Mouse (Mus musculus) heart, embryonic 11.5 days (tissue): ENCODE measurements at regions not wholly inside any gene's neighbourhood (a gene's known extent, or its start where the extent isn't known, plus 50 kb on each side); places are given as distances from the start of the nearest gene placed in this dataset.

Source experiments
- ATAC-seq: fragments of 200-750 bp; cut with Nextera tagmentation; replicated peaks from 2 replicates; pipeline ENCODE4 v1.8.0; 2017; ENCODE audit warnings: moderate library complexity; ENCODE audit not compliant: insufficient number of reproducible peaks, low FRiP score, low TSS enrichment
- H3K27ac ChIP-seq: fragments of 300-500 bp; sonication (generic); 2 replicates; pipeline ENCODE4 v1.5.1; 2014; ENCODE audit warnings: mild to moderate bottlenecking, low read depth, low read length
- H3K27me3 ChIP-seq: fragments of 300-500 bp; sonication (generic); 2 replicates; pipeline ENCODE4 v1.6.1; 2014; ENCODE audit warnings: mild to moderate bottlenecking, low read length, mixed read lengths; ENCODE audit not compliant: control insufficient read depth, insufficient read depth
- H3K36me3 ChIP-seq: fragments of 300-500 bp; sonication (generic); 2 replicates; pipeline ENCODE4 v1.6.1; 2014; ENCODE audit warnings: mild to moderate bottlenecking, low read length, moderate library complexity, mixed read lengths; ENCODE audit not compliant: control insufficient read depth, insufficient read depth
- H3K4me1 ChIP-seq: fragments of 300-500 bp; sonication (generic); 2 replicates; pipeline ENCODE4 v1.6.1; 2014; ENCODE audit warnings: low read length; ENCODE audit not compliant: control insufficient read depth, insufficient read depth
- H3K4me2 ChIP-seq: fragments of 300-500 bp; sonication (generic); 2 replicates; pipeline ENCODE4 v1.6.1; 2014; ENCODE audit warnings: mild to moderate bottlenecking, moderate library complexity
- H3K4me3 ChIP-seq: fragments of 300-500 bp; sonication (generic); 2 replicates; pipeline ENCODE4 v1.5.1; 2014; ENCODE audit warnings: low read depth, low read length
- H3K9ac ChIP-seq: fragments of 300-500 bp; sonication (generic); 2 replicates; pipeline ENCODE4 v1.6.1; 2014; ENCODE audit warnings: mild to moderate bottlenecking, low read depth, low read length, moderate library complexity
- H3K9me3 ChIP-seq: fragments of 300-500 bp; sonication (generic); replicated peaks from 2 replicates; pipeline ENCODE4 v1.6.1; 2016; ENCODE audit warnings: low read length; ENCODE audit not compliant: control insufficient read depth
- WGBS: fragments of 180-500 bp; shearing (Covaris S2); extraction: QIAGEN DNeasy Blood & Tissue Kit; methylation state at CpG from one replicate; pipeline ENCODE4 v1.1.7; 2014; ENCODE audit not compliant: insufficient replicate concordance; 5-methylcytosine and 5-hydroxymethylcytosine counted together

GRCm38 (mm10) chr9:33350258-33350657 is 714.2 kb downstream of the Ets1 start:
- H3K9ac ChIP-seq = no peak overlapping the region
- no peak overlapping the region for H3K27ac ChIP-seq
- no peaks in the 10 kb centered on the region for H3K9me3 ChIP-seq
- no peaks in the 10 kb centered on the region for H3K4me1 ChIP-seq
- no peaks in the 10 kb centered on the region for H3K36me3 ChIP-seq
- H3K4me3 ChIP-seq = no peak overlapping the region
- no peaks in the 10 kb centered on the region for H3K27me3 ChIP-seq
- ATAC-seq = no peak
- no peak overlapping the region for H3K4me2 ChIP-seq

- Histone ChIP-seq H3K4me1 (no peaks in the 10 kb centered on the region), H3K27ac (no peak overlapping the region), H3K27me3 (no peaks in the 10 kb centered on the region), H3K4me3 (no peak overlapping the region), H3K4me2 (no peak overlapping the region), H3K9ac (no peak overlapping the region), H3K36me3 (no peaks in the 10 kb centered on the region), H3K9me3 (no peaks in the 10 kb centered on the region)
- WGBS = 78% methylated on average over 2 of the region's 2 CpGs
- no peak for ATAC-seq
Observed at GRCm38 (mm10) chr9:33356621-33357020, 720.6 kb downstream of the Ets1 start.

DNA sequence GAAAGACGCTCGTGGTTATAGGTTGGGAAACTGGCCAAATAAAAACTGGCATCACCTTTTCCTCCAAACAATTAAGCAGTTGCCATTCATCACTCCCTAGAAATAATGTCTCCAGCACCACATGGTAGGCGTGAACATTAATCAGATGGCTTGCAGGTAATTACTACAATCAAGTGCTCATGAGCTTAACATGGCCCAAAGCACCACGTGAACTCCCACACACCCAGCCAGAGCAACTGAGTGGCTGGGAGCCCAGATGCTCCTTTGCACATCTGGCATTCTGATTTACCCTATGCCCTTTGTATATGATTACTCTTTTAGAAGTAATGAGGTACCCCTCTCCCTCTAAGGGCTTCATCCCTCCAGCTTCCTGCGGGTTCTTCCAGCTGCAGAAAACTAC is 724.9 kb downstream of the Ets1 start:
- Histone ChIP-seq H3K9ac (no peak overlapping the region), H3K9me3 (no peaks in the 10 kb centered on the region), H3K4me2 (no peak overlapping the region), H3K4me3 (no peak overlapping the region), H3K4me1 (no peaks in the 10 kb centered on the region), H3K36me3 (no peaks in the 10 kb centered on the region), H3K27me3 (no peaks in the 10 kb centered on the region), H3K27ac (no peak overlapping the region)
- 82% methylated on average over 5 of the region's 5 CpGs for WGBS
- no peak for ATAC-seq

- no peaks in the 10 kb centered on the region for H3K9me3 ChIP-seq
- no peak overlapping the region for H3K9ac ChIP-seq
- H3K36me3 ChIP-seq = no peaks in the 10 kb centered on the region
- no peak overlapping the region for H3K4me2 ChIP-seq
- H3K27me3 ChIP-seq = no peaks in the 10 kb centered on the region
- no peaks in the 10 kb centered on the region for H3K4me1 ChIP-seq
- no peak overlapping the region for H3K27ac ChIP-seq
- ATAC-seq = no peak
- H3K4me3 ChIP-seq = no peak overlapping the region
Observed at GRCm38 (mm10) chr9:33389170-33389569, 753.1 kb downstream of the Ets1 start.

GRCm38 (mm10) chr9:33404691-33405090 is 768.7 kb downstream of the Ets1 start:
- no peaks in the 10 kb centered on the region for H3K27me3 ChIP-seq
- H3K4me2 ChIP-seq = no peak overlapping the region
- no peak overlapping the region for H3K4me3 ChIP-seq
- no peak for ATAC-seq
- no peaks in the 10 kb centered on the region for H3K36me3 ChIP-seq
- no peak overlapping the region for H3K9ac ChIP-seq
- 78% methylated on average over 4 of the region's 4 CpGs for WGBS
- H3K4me1 ChIP-seq = no peaks in the 10 kb centered on the region
- no peaks in the 10 kb centered on the region for H3K9me3 ChIP-seq
- H3K27ac ChIP-seq = no peak overlapping the region

GRCm38 (mm10) chr9:33407517-33407916 is 771.5 kb downstream of the Ets1 start:
- 90% methylated on average over 2 of the region's 2 CpGs for WGBS
- no peaks in the 10 kb centered on the region for H3K36me3 ChIP-seq
- no peaks in the 10 kb centered on the region for H3K27me3 ChIP-seq
- no peak overlapping the region for H3K9ac ChIP-seq
- H3K4me2 ChIP-seq = no peak overlapping the region
- H3K4me3 ChIP-seq = no peak overlapping the region
- H3K27ac ChIP-seq = no peak overlapping the region
- no peak for ATAC-seq
- no peaks in the 10 kb centered on the region for H3K9me3 ChIP-seq
- no peaks in the 10 kb centered on the region for H3K4me1 ChIP-seq

DNA sequence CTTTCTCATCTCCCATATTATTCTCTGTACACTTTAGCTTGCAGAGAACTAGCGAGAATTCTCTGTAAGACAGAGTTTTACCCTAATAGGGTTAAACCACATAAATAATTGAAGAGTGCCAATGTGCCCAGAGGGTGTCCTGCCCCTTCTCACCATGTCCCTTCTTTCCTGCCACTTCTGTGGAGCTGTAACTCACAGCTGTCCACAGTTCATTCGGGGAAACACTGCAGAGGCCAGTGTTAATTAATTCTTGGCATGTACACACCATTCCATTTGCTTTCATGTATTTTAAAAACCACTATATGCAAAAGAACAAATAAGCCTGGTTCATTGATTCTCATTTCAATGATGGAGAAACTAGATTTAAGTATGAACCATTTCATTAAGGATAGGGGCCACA is 787.8 kb downstream of the Ets1 start:
- no peak for ATAC-seq
- Histone ChIP-seq H3K27ac (no peak overlapping the region), H3K4me2 (no peak overlapping the region), H3K4me1 (no peaks in the 10 kb centered on the region), H3K36me3 (no peaks in the 10 kb centered on the region), H3K27me3 (no peaks in the 10 kb centered on the region), H3K9me3 (no peaks in the 10 kb centered on the region), H3K9ac (no peak overlapping the region), H3K4me3 (no peak overlapping the region)
- WGBS = 68% methylated on average over 2 of the region's 2 CpGs

DNA sequence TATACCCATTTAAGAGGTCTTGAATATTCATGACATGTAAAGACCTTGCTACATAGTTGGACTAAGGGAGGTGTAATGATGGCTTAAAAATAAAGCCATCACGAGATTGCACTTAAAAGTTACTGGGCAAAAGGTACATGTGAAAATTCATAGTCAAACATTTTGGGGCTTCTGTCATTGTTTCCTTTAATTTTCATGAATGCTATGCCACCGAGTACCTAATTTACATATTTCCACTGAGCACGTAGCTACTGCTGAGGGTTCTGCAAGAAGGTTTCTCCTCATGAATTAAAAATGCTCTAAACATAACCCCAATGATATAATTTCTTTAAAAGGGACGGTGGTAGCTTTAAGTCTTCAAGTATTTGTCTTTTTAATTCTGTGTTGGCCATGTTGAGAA is 800.4 kb downstream of the Ets1 start:
- H3K9me3 ChIP-seq = no peaks in the 10 kb centered on the region
- H3K4me2 ChIP-seq = no peak overlapping the region
- 75% methylated on average over 4 of the region's 4 CpGs for WGBS
- H3K4me1 ChIP-seq = no peaks in the 10 kb centered on the region
- H3K9ac ChIP-seq = no peak overlapping the region
- H3K4me3 ChIP-seq = no peak overlapping the region
- H3K27ac ChIP-seq = no peak overlapping the region
- ATAC-seq = no peak
- no peaks in the 10 kb centered on the region for H3K27me3 ChIP-seq
- H3K36me3 ChIP-seq = no peaks in the 10 kb centered on the region

DNA sequence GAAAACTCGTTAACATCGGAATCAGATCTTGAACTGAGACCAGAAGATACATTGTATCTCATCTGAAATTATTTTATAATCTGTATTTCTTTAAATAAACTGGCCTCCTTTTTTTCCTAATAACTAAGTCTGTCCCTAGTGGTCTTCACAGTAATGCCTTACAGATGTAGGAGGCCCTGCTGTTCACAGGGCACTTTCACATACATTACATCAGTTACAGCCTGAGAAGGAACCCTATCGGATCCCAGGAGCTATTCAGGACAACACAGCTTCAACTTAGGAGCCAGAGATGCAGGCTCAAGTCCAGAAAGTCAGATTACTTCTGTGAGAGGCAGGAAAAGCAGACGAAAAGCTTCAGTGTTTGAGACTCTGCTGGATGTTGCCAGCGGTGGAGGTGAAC is 806.2 kb downstream of the Ets1 start:
- no peak for ATAC-seq
- H3K9ac ChIP-seq = no peak overlapping the region
- no peak overlapping the region for H3K27ac ChIP-seq
- no peak overlapping the region for H3K4me2 ChIP-seq
- 62% methylated on average over 5 of the region's 5 CpGs for WGBS
- no peaks in the 10 kb centered on the region for H3K36me3 ChIP-seq
- H3K27me3 ChIP-seq = no peaks in the 10 kb centered on the region
- no peaks in the 10 kb centered on the region for H3K9me3 ChIP-seq
- H3K4me1 ChIP-seq = no peaks in the 10 kb centered on the region
- no peak overlapping the region for H3K4me3 ChIP-seq
